Mouse (Mus musculus) heart, postnatal 36 days (tissue): ENCODE measurements around the gene Cnnm4. TPM values are rescaled to one million over a fixed set of nuclear protein-coding genes. Genes with fewer than 3 reads are reported as not detected.

Source experiments
- DNase-seq, 2 experiments: peaks; one replicate each; pipeline ENCODE4 v3.0.0; 2021 to 2022
- intact Hi-C: fragments of 180-260 bp; cut with DNase I; formaldehyde crosslinking; loops from one replicate; pipeline ENCODE4 v1.15.1; 2025
- microRNA-seq, 2 experiments: library from miRNA; unstranded; fragments of <30 nt; microRNA quantifications; one replicate each; pipeline ENCODE4 v1.2.0; 2021; ENCODE audit warnings: borderline number of aligned reads in 2 of 2
- total RNA-seq, 2 experiments: library from RNA; stranded (reverse); gene quantifications; 2 replicates each; pipeline ENCODE4 v1.2.3; 2021

The Cnnm4 gene
- total RNA-seq, 2 experiments from 2014 or later, result 3.8 to 4.5 TPM

DNA sequence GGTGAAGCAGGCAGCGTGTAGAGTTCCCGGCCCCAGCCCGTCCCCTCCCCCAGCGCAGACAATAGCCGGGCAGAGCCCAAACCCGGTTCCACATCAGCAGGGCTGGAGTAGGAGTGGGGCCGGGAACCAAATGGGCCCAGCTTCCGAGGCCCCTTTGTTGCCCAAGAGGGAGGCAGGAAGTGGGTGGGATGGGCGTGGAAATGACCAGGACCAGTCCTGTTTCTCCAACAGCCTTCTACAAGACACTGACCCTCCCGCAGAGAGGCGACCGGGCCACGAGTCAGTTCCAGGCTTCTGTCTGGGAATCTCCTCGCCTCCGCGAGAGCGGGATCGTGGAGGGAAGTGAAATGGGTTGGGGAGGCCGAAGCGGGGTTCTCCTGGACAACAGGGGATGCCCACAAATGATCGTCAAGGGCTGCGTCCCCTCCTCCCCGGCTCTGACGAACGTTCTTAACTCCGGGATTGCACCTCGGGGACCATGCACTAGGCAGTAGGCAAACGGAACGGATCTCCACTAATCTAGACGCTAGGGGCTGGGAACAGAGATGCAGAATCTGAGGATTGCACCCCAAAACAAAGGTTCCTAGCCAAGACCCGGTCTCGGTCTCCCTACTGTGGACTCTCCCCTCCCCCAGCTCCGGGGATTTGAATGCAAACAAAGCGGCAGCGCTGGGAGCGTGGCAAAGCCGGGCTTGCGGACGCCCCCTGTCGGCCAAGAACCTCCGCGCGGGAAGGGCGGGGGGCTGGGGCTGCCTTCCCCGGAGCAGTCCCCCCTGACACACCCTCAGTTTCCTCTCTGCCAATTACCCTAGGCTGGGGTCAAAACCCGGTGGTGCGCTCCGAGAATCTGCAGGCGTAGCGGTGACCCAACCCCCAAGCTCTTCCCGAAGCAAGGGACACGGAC is 85.4 kb downstream of the Cnnm4 start:
- intact Hi-C loops, result loop anchor here (2.0 kb wide), 1 partner anchor 56 kb away; no protein-coding TSS in a partner anchor
- DNase-seq, result peak; percentile 95

DNA sequence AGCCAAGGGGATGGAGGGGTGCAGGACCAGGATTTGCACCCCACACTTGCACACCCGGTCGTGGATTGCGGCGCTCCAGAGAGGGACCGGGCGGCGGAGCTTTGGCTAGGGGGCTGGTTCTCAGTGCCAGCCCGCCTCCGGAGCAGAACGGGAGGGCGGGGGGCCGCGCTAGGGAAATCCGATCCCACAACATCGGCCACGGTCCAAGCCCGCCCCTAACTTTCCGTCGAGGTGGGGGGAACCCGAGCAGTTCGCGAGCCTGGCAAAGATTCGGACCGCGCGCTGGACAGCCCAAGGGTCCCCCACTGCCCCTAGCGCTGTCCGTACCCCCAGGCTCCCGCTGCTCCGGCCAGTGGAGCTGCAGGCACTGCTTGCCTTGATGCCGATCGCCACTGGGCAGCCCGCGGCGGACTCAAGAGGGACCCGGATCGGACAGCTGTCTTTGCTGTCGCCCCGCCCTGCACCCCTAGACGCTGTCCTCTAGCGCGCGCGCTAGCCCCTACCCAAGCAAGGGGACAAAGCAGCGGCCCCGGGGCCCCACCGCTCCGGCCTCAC is 86.1 kb downstream of the Cnnm4 start:
- intact Hi-C loops, result loop anchor here (2.0 kb wide), 1 partner anchor 55 kb away; no protein-coding TSS in a partner anchor
- peak; percentile 88 to 90 for DNase-seq

Small RNA genes within 50 kb of the gene (microRNA-seq; reads per million reads assigned to microRNA genes)
- gene Gm47280, result 0 reads per million in 2 experiments

Other genes with a start within 250 kb of the Cnnm4 start
- gene Uggt1, start 226.9 kb upstream of the Cnnm4 start, total RNA-seq, result 10 to 100 TPM; 29.2 to 31.2 TPM
- 1 to 10 TPM; 3.6 to 3.9 TPM for gene Neurl3, start 196.9 kb upstream of the Cnnm4 start, total RNA-seq
- 10 to 100 TPM; 10.4 to 15.1 TPM for gene Arid5a, start 163.9 kb upstream of the Cnnm4 start, total RNA-seq
- gene Kansl3, start 102.4 kb upstream of the Cnnm4 start, total RNA-seq, result 10 to 100 TPM; 58.7 to 63.6 TPM
- gene Fer1l5, start 99.3 kb upstream of the Cnnm4 start, total RNA-seq, result not detected
- 10 to 100 TPM; 21.6 to 28.0 TPM for gene Lman2l, start 26.3 kb upstream of the Cnnm4 start, total RNA-seq
- 10 to 100 TPM; 16.0 to 19.2 TPM for gene Cnnm3, start 40.2 kb downstream of the Cnnm4 start, total RNA-seq
- 100 to 1,000 TPM; 203 to 373 TPM for gene Ankrd23, start 65.3 kb downstream of the Cnnm4 start, total RNA-seq
- gene Gm42417, start 67.8 kb downstream of the Cnnm4 start, total RNA-seq, result 100 to 1,000 TPM in 1 of 2 experiments, 10 to 100 TPM in 1; 93.9 to 209 TPM
- gene Ankrd39, start 75.8 kb downstream of the Cnnm4 start, total RNA-seq, result 1 to 10 TPM; 7.3 to 7.8 TPM
- 10 to 100 TPM; 15.0 to 17.1 TPM for gene Sema4c, start 86.7 kb downstream of the Cnnm4 start, total RNA-seq
- under 1 TPM in 1 of 2 experiments, not detected in 1; 0.43 TPM for gene Fam178b, start 211.6 kb downstream of the Cnnm4 start, total RNA-seq
- gene Cox5b, start 219.8 kb downstream of the Cnnm4 start, total RNA-seq, result 1,000 to 10,000 TPM; 2,258 to 2,311 TPM
- gene 4933424G06Rik, start 238.5 kb downstream of the Cnnm4 start, total RNA-seq, result not detected
- gene Actr1b, start 242.8 kb downstream of the Cnnm4 start, total RNA-seq, result 100 to 1,000 TPM in 1 of 2 experiments, 10 to 100 TPM in 1; 97.9 to 113 TPM